Mouse (Mus musculus) spleen, postnatal 0 days (tissue): ENCODE results near the gene Rtca. TPM values are rescaled to one million over a fixed set of nuclear protein-coding genes. Genes with fewer than 3 reads are reported as not detected.

Experiments used
- polyA plus RNA-seq: library from polyadenylated mRNA; unstranded; fragments of >200 nt; fragmentation: Nextera tagmentation; extraction: Ambion mirVana; gene quantifications from 2 replicates; pipeline ENCODE4 v1.2.1, GENCODE M21; 2015

The Rtca gene
- 37.6 and 38.0 TPM in 2 replicates for polyA plus RNA-seq

GRCm38 (mm10) chr3:116507772-116508351 is at the start of gene Rtca:
Gene Rtca, minus strand, starts transcription at chr3:116508208.

DNA sequence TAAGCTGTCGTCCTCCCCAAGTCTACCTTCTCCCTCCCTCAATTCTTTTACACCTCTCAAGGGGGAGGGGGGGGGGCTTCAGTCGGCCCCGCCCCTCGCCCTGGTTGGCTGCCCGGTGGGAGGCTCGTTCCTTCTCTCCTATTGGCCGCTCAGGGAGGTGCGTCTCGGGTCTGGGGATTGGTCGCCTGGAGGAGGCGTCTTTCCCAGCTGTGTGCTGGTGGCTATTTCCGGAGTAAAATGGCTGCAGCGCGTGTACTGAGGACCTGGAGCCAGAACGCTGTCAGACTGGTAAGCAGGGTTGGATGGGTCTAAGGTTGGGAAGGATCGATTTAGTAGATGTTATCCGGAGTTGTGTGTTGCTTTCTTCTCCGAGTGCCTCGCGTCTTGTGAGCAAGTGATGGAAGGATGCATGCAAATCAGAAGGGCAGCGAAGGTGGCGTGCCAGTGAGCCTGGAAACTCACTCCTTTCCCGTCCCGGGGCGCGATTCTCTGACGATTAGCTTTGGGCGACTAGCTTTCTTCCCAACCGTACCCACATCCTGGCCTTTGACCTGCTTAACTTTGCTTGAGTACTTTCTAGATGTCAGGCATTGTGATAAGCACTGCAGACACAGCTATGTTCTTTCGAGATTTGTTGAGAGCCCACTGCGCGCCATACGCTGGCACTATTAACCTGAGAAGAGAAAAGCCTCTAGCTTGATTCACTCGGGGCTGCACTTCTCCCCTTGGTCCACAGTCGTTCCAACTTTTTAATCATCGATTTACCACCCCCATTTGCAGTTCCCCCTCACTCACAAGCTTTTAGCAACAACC is 5.1 kb upstream of the Rtca start, which contains the start of gene Dbt:
TSS of gene Dbt (plus strand) at position 167 of the 813 bp plus-strand sequence.

Other genes starting within 250 kb of the Rtca start
- gene Cdc14a, start 84.2 kb downstream of the Rtca start, polyA plus RNA-seq, result 3.8 and 5.3 TPM in 2 replicates
- gene Dbt, start 4.9 kb upstream of the Rtca start, polyA plus RNA-seq, result 4.1 and 5.6 TPM in 2 replicates
- gene Lrrc39, start 54.8 kb upstream of the Rtca start, polyA plus RNA-seq, result 3.2 and 4.8 TPM in 2 replicates
- 17.6 and 22.0 TPM in 2 replicates for gene Sass6, start 86.8 kb upstream of the Rtca start, polyA plus RNA-seq
- 15.7 and 17.5 TPM in 2 replicates for gene Trmt13, start 106.4 kb upstream of the Rtca start, polyA plus RNA-seq
- 34.6 and 40.5 TPM in 2 replicates for gene Mfsd14a, start 154.5 kb upstream of the Rtca start, polyA plus RNA-seq
- gene Gm43191, start 173.1 kb upstream of the Rtca start, polyA plus RNA-seq, result not detected in 2 replicates
- 7.9 and 8.2 TPM in 2 replicates for gene Slc35a3, start 204.6 kb upstream of the Rtca start, polyA plus RNA-seq